Mouse (Mus musculus) CH12.LX (cell line): Measurements from ENCODE around the gene Ralgps2. TPM values are rescaled to one million over a fixed set of nuclear protein-coding genes. Genes with fewer than 3 reads are reported as not detected.

Experiments
- DNase-seq: peaks from one replicate; pipeline ENCODE4 v3.0.0-alpha.2; 2013; ENCODE audit errors: extremely low read depth
- H3K27ac ChIP-seq: 2 replicates; pipeline ENCODE4 v1.5.1; 2012; ENCODE audit warnings: low read depth, mild to moderate bottlenecking, control low read depth, moderate library complexity; ENCODE audit not compliant: insufficient read depth
- H3K27me3 ChIP-seq: replicated peaks from 2 replicates; pipeline ENCODE3; 2012; ENCODE audit warnings: inconsistent platforms
- H3K36me3 ChIP-seq, 2 experiments: replicated peaks in 1 of 2; 2 replicates each; pipeline versions ENCODE3 to v1.6.1; 2012; ENCODE audit warnings: inconsistent platforms in 1 of 2, low read length in 1 of 2, mild to moderate bottlenecking in 1 of 2, mixed read lengths in 1 of 2, moderate library complexity in 1 of 2; ENCODE audit not compliant: control insufficient read depth in 1 of 2, insufficient read depth in 1 of 2
- H3K4me1 ChIP-seq, 2 experiments: 2 replicates each; pipeline ENCODE4 v1.6.1; 2012; ENCODE audit warnings: inconsistent platforms in 1 of 2, moderate library complexity in 1 of 2; ENCODE audit not compliant: insufficient read depth in 2 of 2, control insufficient read depth in 1 of 2
- H3K4me2 ChIP-seq: 2 replicates; pipeline ENCODE4 v1.6.1; 2012; ENCODE audit warnings: low read depth, mild to moderate bottlenecking, control low read depth; ENCODE audit not compliant: poor library complexity, insufficient read depth, severe bottlenecking
- H3K4me3 ChIP-seq, 3 experiments: fragments of 150-350 bp in 1 of 3; sonication (generic) in 1 of 3; replicated peaks in 1 of 3; 2 replicates each; pipeline versions ENCODE3 to v1.5.1; 2011 to 2012; ENCODE audit warnings: low read depth in 2 of 3, low read length in 2 of 3, mild to moderate bottlenecking in 2 of 3, moderate library complexity in 2 of 3, control low read depth in 1 of 3, improper control_type of control experiment in 1 of 3, inconsistent platforms in 1 of 3, mixed read lengths in 1 of 3; ENCODE audit not compliant: poor library complexity in 1 of 3
- H3K79me2 ChIP-seq: replicated peaks from 2 replicates; pipeline ENCODE4 v1.6.1; 2012; ENCODE audit warnings: mild to moderate bottlenecking, moderate library complexity; ENCODE audit not compliant: control insufficient read depth, poor library complexity, insufficient read depth, severe bottlenecking; ENCODE audit errors: extremely low read depth
- H3K9ac ChIP-seq: 2 replicates; pipeline ENCODE4 v1.6.1; 2012; ENCODE audit warnings: low read depth, mild to moderate bottlenecking, control low read depth, moderate library complexity; ENCODE audit not compliant: insufficient read depth
- H3K9me3 ChIP-seq: replicated peaks from 2 replicates; pipeline ENCODE3; 2012; ENCODE audit warnings: low read length, inconsistent platforms, mixed read lengths
- BHLHE40 ChIP-seq: IDR thresholded peaks from 2 replicates; pipeline ENCODE4 v1.6.1; 2011; ENCODE audit warnings: mild to moderate bottlenecking, low read depth, low read length, improper control_type of control experiment
- CHD1 ChIP-seq: IDR thresholded peaks from 2 replicates; pipeline ENCODE4 v1.6.1; 2012; ENCODE audit warnings: low read depth, low read length, improper control_type of control experiment, inconsistent platforms
- CTCF ChIP-seq, 2 experiments: IDR thresholded peaks in 1 of 2; conservative IDR thresholded peaks in 1 of 2; 2 replicates each; pipeline ENCODE4 v1.5.1; 2011 to 2012; ENCODE audit warnings: low read depth in 2 of 2, low read length in 2 of 2, improper control_type of control experiment in 1 of 2, inconsistent platforms in 1 of 2, mild to moderate bottlenecking in 1 of 2, moderate library complexity in 1 of 2
- ELF1 ChIP-seq: IDR thresholded peaks from 2 replicates; pipeline ENCODE4 v1.6.1; 2014; ENCODE audit warnings: low read depth, mild to moderate bottlenecking, inconsistent platforms, low read length, improper control_type of control experiment
- ETS1 ChIP-seq: conservative IDR thresholded peaks from 2 replicates; pipeline ENCODE4 v1.6.1; 2012; ENCODE audit warnings: low read depth, mild to moderate bottlenecking, inconsistent platforms, low read length, improper control_type of control experiment, moderate library complexity
- IRF4 ChIP-seq: IDR thresholded peaks from 2 replicates; pipeline ENCODE4 v1.6.1; 2014; ENCODE audit warnings: low read depth, mild to moderate bottlenecking, inconsistent platforms, low read length, improper control_type of control experiment
- JUN ChIP-seq: IDR thresholded peaks from 2 replicates; pipeline ENCODE4 v1.6.1; 2011; ENCODE audit warnings: low read depth, mild to moderate bottlenecking, low read length, improper control_type of control experiment, moderate library complexity; ENCODE audit not compliant: insufficient read depth
- JUND ChIP-seq: conservative IDR thresholded peaks from 2 replicates; pipeline ENCODE4 v1.6.1; 2011; ENCODE audit warnings: low read depth, low read length, improper control_type of control experiment
- KAT2A ChIP-seq: IDR thresholded peaks from 2 replicates; pipeline ENCODE4 v1.6.1; 2012; ENCODE audit warnings: low read length, improper control_type of control experiment, inconsistent platforms; ENCODE audit not compliant: insufficient replicate concordance
- MAFK ChIP-seq: IDR thresholded peaks from 2 replicates; pipeline ENCODE4 v1.6.1; 2011; ENCODE audit warnings: low read length, improper control_type of control experiment; ENCODE audit not compliant: insufficient replicate concordance
- MAX ChIP-seq: IDR thresholded peaks from 2 replicates; pipeline ENCODE4 v1.6.1; 2011; ENCODE audit warnings: low read length, improper control_type of control experiment
- MAZ ChIP-seq: IDR thresholded peaks from 2 replicates; pipeline ENCODE4 v1.6.1; 2012; ENCODE audit warnings: low read depth, mild to moderate bottlenecking, inconsistent platforms, low read length, improper control_type of control experiment, moderate library complexity
- MYC ChIP-seq: IDR thresholded peaks from 2 replicates; pipeline ENCODE4 v1.6.1; 2011; ENCODE audit warnings: low read depth, mild to moderate bottlenecking, improper control_type of control experiment, low read length
- NRF1 ChIP-seq: IDR thresholded peaks from 2 replicates; pipeline ENCODE4 v1.6.1; 2014; ENCODE audit warnings: low read depth, mild to moderate bottlenecking, inconsistent platforms, low read length, improper control_type of control experiment, moderate library complexity
- PAX5 ChIP-seq: IDR thresholded peaks from 2 replicates; pipeline ENCODE4 v1.6.1; 2012; ENCODE audit warnings: low read length, inconsistent platforms, mixed read lengths
- POLR2A ChIP-seq: IDR thresholded peaks from 2 replicates; pipeline ENCODE4 v1.6.1; 2011; ENCODE audit warnings: low read depth, mild to moderate bottlenecking, improper control_type of control experiment, low read length
- RAD21 ChIP-seq: IDR thresholded peaks from 2 replicates; pipeline ENCODE4 v1.6.1; 2011; ENCODE audit warnings: low read depth, mild to moderate bottlenecking, low read length, improper control_type of control experiment, moderate library complexity
- RCOR1 ChIP-seq: conservative IDR thresholded peaks from 2 replicates; pipeline ENCODE4 v1.6.1; 2012; ENCODE audit warnings: low read depth, mild to moderate bottlenecking, inconsistent platforms, low read length, improper control_type of control experiment
- SIN3A ChIP-seq: IDR thresholded peaks from 2 replicates; pipeline ENCODE4 v1.6.1; 2012; ENCODE audit warnings: low read length, improper control_type of control experiment, inconsistent platforms
- TBP ChIP-seq: conservative IDR thresholded peaks from 2 replicates; pipeline ENCODE4 v1.6.1; 2011; ENCODE audit warnings: low read depth, low read length, improper control_type of control experiment
- TCF12 ChIP-seq: IDR thresholded peaks from 2 replicates; pipeline ENCODE4 v1.6.1; 2014; ENCODE audit warnings: low read depth, mild to moderate bottlenecking, inconsistent platforms, low read length, improper control_type of control experiment
- USF2 ChIP-seq: conservative IDR thresholded peaks from 2 replicates; pipeline ENCODE4 v1.6.1; 2011; ENCODE audit warnings: low read depth, low read length, improper control_type of control experiment
- ZC3H11A ChIP-seq: IDR thresholded peaks from 2 replicates; pipeline ENCODE4 v1.6.1; 2012; ENCODE audit warnings: low read depth, mild to moderate bottlenecking, inconsistent platforms, low read length, improper control_type of control experiment
- ZKSCAN1 ChIP-seq: IDR thresholded peaks from 2 replicates; pipeline ENCODE4 v1.6.1; 2012; ENCODE audit warnings: low read depth, inconsistent platforms, low read length, improper control_type of control experiment, borderline replicate concordance
- ZMIZ1 ChIP-seq: IDR thresholded peaks from 2 replicates; pipeline ENCODE4 v1.6.1; 2012; ENCODE audit warnings: low read depth, mild to moderate bottlenecking, inconsistent platforms, low read length, improper control_type of control experiment
- dilution Hi-C: fragments of 300-500 bp; cut with MboI; formaldehyde crosslinking; loops from 2 replicates; pipeline ENCODE4 v1.14.3; 2020; ENCODE audit warnings: low sequenced_read_pairs; ENCODE audit not compliant: extremely low pct_unique_long_range_greater_than_20kb, extremely low pct_ligation_motif_present
- in situ Hi-C: fragments of 300-500 bp; cut with MboI; formaldehyde crosslinking; loops from 3 replicates; pipeline ENCODE4 v1.14.3; 2019; ENCODE audit warnings: low sequenced_read_pairs, low pct_ligation_motif_present, low pct_unique_long_range_greater_than_20kb, mixed read lengths
- polyA plus RNA-seq: library from polyadenylated mRNA; unstranded; fragments of >175 nt; gene quantifications from 2 replicates; pipeline ENCODE4 v1.2.1, GENCODE M21; 2012; ENCODE audit warnings: low read depth; ENCODE audit not compliant: insufficient read length
- total RNA-seq, 2 experiments: library from RNA; depleted of rRNA; stranded (reverse); fragments of 300-350 nt in 1 of 2; fragments of >200 nt in 1 of 2; gene quantifications; 2 replicates each; pipeline ENCODE4 v1.2.3; 2012 to 2014

The Ralgps2 gene
- total and polyA plus RNA-seq, 3 experiments = 65.1 to 149 (median 133) TPM

DNA sequence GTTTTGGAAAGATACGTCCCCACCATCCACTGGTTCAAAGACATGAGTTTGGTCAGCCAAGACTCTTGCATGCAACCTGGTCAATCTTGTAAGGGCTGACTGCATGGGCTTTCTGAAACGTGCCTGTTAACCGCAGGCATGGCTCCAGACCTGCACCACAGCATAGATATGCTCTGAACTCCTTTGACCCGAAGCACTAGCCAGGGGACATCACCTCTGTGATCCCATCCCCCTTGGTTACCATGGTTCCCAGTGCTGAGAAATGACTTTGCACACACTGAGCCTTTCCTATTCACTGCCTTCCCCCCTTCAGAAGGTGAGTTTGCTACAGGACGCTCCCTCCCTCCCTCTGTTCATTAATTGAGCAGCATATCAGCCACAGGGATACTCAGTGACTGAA is 155.3 kb downstream of the Ralgps2 start:
- dilution Hi-C loops = no loop called here
- Histone ChIP-seq H3K4me2 (no peak overlapping the region), H3K27me3 (peaks cover 1% of the 10 kb centered on the region), H3K9me3 (no peaks in the 10 kb centered on the region), H3K79me2 (no peaks in the 10 kb centered on the region), H3K27ac (no peak overlapping the region), H3K4me1 (no peaks in the 10 kb centered on the region), H3K36me3 (no peaks in the 10 kb centered on the region), H3K4me3 (no peak overlapping the region), H3K9ac (no peak overlapping the region)
- TF ChIP-seq JUND (no peak), MAX (no peak), CHD1 (no peak), ELF1 (no peak), BHLHE40 (no peak), MAFK (no peak), USF2 (no peak), TCF12 (no peak), ZC3H11A (no peak), MYC (no peak), CTCF (conservative IDR thresholded peaks at IDR 0.05 in 1 of 2, IDR thresholded peaks at IDR 0.05 in 1 of 2; ENCODE audit: low read depth in 2 of 2, low read length in 2 of 2) (no peak), ZKSCAN1 (no peak), MAZ (no peak), NRF1 (no peak), RCOR1 (no peak), IRF4 (no peak), TBP (no peak), KAT2A (no peak), POLR2A (no peak), PAX5 (no peak)
- DNase-seq = no peak
- in situ Hi-C loops = no loop called here

DNA sequence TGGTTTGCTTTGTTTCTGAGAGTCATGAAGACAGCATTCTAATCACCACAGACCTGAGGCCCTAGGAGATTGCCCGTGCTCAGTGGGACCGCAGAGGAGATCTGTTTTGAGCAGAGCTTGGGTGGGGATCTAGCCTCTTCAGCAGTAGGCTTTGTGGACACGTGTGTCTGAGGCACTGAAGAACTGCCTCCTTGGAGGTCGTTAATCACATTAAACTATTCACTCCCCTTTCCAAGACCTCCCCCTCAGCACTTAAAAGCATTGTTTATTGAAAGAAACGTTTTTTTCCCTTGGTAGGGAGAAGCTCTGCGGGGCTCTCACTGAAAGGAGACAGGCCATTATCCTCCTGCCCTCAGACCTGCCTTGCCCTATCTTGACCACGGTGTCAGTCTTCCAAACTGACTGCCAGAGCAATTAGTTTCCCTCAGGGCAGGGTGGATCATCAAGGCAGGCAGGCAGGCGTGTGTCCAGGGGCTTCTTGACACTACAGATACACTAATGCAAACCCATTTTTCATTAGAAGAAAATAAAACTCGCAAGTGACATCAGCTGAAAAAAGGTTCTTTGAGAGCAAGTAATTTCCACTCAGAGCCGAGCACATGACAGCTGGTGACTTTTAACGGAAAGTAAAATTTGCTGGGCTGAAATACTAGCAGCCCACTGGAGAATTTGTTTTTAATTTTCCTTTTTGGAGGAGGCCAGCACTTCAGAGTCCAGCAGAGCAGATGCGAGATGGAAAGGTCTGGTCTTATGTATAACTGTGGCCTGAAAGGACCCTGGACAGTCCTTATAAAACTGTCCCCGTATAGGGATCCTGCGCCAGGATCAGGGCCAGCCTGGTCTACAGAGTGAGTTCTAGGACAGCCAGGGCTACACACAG is 157.2 kb downstream of the Ralgps2 start:
- in situ Hi-C loops = no loop called here
- dilution Hi-C loops = no loop called here
- no peak overlapping the region for H3K4me2 ChIP-seq

More for the DNA sequence above, 157.2 kb downstream of the Ralgps2 start:
- TF ChIP-seq CHD1 (no peak), ZMIZ1 (no peak), ZKSCAN1 (no peak), ETS1 (no peak), RAD21 (no peak), JUN (no peak), TBP (no peak), SIN3A (no peak), ELF1 (no peak)
- H3K9me3 ChIP-seq = no peaks in the 10 kb centered on the region
- no peak overlapping the region for H3K4me3 ChIP-seq
- peaks cover 1% of the 10 kb centered on the region for H3K27me3 ChIP-seq
- H3K9ac ChIP-seq = no peak overlapping the region
- H3K79me2 ChIP-seq = no peaks in the 10 kb centered on the region
- H3K36me3 ChIP-seq = no peaks in the 10 kb centered on the region
- no peaks in the 10 kb centered on the region for H3K4me1 ChIP-seq
- no peak overlapping the region for H3K27ac ChIP-seq
- no peak for DNase-seq
